Mouse (Mus musculus): ENCODE measurements around the gene Ldlrad3.

The Ldlrad3 gene

GRCm38 (mm10) chr2:102116521-102117401, 69.4 kb downstream of the Ldlrad3 start:
- DNase-seq (ENCODE audit: low spot score) = no peak

GRCm38 (mm10) chr2:102113801-102114200, 72.4 kb downstream of the Ldlrad3 start:
- DNase-seq (ENCODE audit: low spot score) = no peak

GRCm38 (mm10) chr2:102113323-102113722, 72.9 kb downstream of the Ldlrad3 start:
- DNase-seq (ENCODE audit: low spot score) = peak; percentile 77

DNA sequence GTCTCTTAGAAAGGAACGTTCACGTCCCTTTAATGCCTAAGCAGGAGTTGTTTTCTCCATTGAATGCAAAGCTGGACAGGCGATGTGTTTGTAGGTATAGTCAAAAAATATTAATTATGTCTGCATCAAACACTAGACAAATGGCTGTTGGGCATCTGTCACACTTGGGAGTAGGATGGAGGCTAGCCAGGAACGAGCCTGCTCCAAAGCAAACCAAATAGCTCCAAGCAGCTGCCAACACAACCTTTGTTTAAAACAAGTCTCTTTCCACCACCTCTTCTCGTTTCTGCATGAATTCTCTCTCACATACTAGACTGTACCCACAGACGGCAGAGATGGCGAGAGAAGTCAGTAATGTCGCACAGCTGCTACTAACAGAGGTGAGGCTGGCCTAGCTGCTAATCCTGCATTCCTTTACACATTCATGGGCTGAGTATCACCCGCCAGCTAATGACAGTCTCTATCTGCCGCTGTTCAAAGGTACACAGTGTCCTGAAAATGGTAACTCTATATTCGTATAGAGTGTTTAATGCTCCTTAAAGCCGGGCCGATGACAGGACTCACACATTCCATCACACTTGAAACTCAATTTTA, 74.2 kb downstream of the Ldlrad3 start:
- DNase-seq (ENCODE audit: low spot score) = no peak

- no peak for DNase-seq (ENCODE audit: low spot score)
These were observed 75.9 kb downstream of the Ldlrad3 start for GRCm38 (mm10) chr2:102110306-102110705.

DNA sequence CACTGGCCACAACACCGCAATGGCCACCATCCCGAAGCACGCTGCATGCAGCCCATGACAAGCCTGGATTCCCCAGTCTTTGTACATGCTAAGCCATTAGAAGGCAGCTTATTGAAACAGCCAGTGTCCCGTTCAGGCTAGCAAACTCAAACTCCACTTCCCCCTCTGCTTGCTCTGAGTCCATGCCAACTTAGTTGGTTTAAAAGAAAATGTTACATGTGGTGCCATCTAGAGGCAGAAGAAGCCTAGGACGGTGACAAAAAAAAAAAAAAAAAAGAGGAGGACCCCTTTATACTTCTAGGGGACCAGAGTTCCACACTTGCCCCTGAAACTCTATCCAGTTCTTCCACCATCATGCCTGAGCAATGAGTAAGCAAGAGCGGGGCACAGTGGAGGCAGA, 78.9 kb downstream of the Ldlrad3 start:
- no peak for DNase-seq (ENCODE audit: low spot score)

- DNase-seq (ENCODE audit: low spot score) = no peak
These were observed 79.5 kb downstream of the Ldlrad3 start for GRCm38 (mm10) chr2:102106728-102107127.

GRCm38 (mm10) chr2:102105454-102105853, 80.7 kb downstream of the Ldlrad3 start:
- no peak for DNase-seq (ENCODE audit: low spot score)

- no peak for DNase-seq (ENCODE audit: low spot score)
These were observed 82.2 kb downstream of the Ldlrad3 start for GRCm38 (mm10) chr2:102103955-102104354.

GRCm38 (mm10) chr2:102100490-102100889, 85.7 kb downstream of the Ldlrad3 start:
- DNase-seq (ENCODE audit: low spot score) = no peak

DNA sequence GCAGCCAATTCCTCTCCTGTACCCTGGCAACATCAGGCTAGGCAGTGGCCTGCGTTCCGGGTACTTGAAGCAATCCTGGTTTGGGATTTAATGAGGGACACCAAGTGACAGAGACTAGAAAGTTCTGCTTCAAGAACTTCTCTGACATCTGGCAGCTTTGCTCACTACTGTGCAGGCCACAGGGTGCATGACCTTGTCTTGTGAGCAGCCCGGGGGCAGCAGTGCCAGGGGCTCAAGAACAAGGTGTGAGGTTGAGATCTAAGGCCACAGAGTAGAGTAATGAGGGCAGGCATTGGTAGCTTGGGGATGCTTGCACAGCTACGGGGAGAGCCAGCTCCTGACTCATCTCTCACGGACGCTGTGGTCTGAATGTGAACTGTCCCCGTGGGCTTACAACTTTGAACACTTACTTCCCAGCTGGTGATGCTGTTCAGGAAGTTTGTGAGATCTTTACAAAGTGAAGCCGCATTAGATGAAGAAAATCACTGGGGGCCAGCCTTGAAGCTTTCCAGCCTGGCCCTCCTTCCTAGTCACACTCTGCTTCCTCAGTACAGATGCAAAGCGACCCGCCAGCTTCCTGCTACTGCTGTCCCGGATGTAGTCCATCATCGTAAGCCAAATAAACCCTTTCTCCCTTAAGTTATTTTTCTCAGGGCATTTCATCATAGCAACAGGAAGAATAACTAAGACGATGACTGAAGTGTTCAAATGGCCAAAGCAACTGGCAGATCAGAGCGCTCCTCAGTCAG, 86.3 kb downstream of the Ldlrad3 start:
- DNase-seq (ENCODE audit: low spot score) = no peak

- no peak for DNase-seq (ENCODE audit: low spot score)
These were observed 86.9 kb downstream of the Ldlrad3 start for GRCm38 (mm10) chr2:102099261-102099660.

DNA sequence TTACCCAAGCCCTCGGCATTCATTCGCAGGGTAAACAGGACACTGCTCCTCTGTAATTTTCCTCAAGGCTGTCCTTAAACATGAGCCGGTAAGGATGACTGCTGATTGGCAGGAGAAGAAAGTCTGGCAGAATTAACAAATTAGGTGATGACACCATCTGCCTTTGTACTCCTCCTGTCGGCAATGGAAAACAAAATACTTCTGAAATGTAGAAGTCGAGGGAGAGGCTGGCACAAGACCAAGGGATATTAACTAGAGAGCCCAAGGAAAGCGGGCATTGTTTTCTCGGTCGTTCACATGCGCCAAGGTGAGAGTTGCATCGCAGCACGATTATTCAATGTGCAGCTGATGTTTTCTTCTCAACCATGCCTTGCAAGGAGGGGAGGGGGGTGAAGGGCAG, 91.4 kb downstream of the Ldlrad3 start:
- no peak for DNase-seq (ENCODE audit: low spot score)

- DNase-seq (ENCODE audit: low spot score) = no peak
These were observed 91.9 kb downstream of the Ldlrad3 start for GRCm38 (mm10) chr2:102094281-102094680.

DNA sequence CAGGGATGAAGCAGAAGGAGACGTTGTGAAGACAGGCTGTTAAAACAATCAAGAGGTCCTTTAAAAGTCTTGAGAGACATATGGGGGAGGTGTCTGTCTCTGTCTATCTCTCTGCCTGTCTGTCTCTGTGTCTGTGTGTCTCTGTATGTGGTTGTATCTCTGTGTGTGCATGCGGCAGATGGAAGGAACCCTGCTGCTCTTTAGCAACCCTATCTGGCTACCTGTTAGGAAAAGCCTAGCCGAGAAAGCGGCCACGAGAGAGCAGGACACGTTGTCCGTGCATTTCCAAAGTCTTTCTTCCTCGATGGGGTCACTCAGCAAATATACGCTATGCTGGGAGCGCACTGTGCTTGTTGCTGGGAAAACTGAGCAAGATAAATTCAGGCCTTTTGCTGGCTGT, 93.6 kb downstream of the Ldlrad3 start:
- DNase-seq (ENCODE audit: low spot score) = no peak

DNA sequence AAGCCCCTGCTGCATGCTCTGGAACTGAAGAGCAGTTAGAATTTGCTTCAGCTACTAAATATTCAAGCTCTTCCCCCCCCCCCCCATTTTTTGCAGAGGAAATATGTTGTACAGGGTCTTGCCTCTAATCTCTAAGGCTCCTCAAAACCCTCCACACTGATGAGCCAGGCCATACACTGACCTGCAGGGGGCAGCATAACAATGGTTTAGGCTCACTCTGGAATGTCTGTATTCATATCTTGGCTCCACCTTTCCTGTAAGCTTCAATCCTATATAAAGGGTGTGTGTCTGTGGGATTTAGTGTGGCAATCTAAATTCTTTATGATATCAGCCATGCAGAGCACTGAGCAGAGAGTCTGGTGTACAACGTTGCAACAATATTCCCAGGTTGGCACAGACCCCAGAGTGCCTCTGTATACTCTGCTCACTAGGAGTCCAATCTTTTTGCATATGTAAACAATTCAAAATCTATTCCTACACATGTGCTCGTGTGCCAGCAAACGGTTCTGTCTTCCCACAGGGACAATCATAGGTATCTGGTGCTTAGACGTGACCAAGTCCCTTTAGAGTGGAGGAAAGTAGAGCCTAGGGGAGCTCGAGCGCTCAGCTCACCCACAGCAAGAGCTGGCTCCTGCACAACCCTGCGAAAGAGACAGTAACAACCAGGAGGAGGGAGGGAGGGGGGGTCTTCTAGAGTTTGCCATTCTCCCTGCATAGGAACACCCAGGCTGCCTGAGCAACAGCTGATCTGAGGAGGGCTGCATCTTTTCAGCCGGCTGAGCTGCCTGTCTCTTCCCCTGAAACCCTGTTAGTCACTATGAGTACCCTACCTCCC, 94.5 kb downstream of the Ldlrad3 start:
- DNase-seq (ENCODE audit: low spot score) = peak; percentile 42

- DNase-seq (ENCODE audit: low spot score) = no peak
These were observed 98.4 kb downstream of the Ldlrad3 start for GRCm38 (mm10) chr2:102087787-102088186.

DNA sequence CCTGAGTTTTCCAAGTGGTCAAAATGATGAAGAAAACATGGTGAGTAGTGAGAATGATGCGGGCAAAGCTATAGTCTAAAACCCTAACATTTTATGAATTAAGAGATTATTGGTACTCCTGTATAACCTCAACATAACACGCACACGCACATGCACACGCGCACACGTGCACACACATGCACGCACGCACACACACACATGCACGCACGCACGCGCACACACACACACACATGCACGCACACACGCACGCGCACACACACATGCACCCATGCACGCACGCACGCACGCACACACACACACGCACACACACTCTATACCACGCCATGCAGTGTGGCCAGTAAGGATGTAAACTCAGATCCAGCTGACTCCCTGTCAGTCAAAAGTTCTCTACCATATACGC, 99.6 kb downstream of the Ldlrad3 start:
- no peak for DNase-seq (ENCODE audit: low spot score)

GRCm38 (mm10) chr2:102082782-102083181, 103.4 kb downstream of the Ldlrad3 start:
- DNase-seq (ENCODE audit: low spot score) = no peak

DNA sequence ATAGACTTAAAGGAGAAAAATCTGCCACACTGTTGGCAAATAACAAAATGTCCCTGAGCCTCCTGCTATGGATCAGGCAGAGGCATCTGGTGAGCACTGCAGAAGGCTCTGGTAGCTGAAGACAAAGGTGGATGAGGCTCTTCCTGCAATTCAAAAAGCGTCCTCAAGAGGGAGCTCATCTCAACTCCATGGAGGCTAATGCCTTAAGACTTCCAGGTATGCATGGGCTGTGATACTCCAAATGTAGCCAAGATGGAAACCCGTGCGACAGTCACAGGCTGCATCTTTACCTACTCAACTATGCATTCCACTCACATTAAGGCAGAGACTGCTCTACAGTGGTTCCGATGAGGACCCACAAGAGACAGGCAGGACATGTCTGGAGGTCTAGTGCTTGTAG, 108.6 kb downstream of the Ldlrad3 start:
- DNase-seq (ENCODE audit: low spot score) = no peak

DNA sequence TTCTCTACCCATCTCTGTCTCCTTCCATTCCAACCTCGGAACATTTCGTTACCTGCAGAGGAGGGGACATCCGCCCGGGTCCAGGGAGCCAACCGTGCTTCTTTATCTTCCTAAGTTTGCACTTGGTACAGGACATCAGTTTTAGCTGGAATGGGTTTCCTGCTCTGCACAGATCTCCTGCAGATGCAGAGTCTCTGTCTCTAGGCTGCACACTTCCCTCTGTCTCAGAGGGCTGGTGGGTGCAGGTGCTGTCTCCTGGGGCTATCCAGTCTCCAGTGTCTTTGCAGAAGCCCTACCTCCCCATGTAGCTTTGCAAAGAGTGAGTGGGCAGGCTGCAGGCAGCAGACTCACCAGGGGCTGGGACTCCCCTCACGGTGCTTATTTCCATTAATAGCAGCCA, 109.9 kb downstream of the Ldlrad3 start:
- DNase-seq (ENCODE audit: low spot score) = no peak

Data from yolk sac, embryonic 10.5 days (tissue).